Mouse (Mus musculus) adrenal gland, postnatal 14 days (tissue): Measurements from ENCODE around the gene Gna12. TPM values are rescaled to one million over a fixed set of nuclear protein-coding genes. Genes with fewer than 3 reads are reported as not detected.

Source experiments
- DNase-seq: peaks from one replicate; pipeline ENCODE4 v3.0.0; 2021; ENCODE audit warnings: mixed read lengths
- long read RNA-seq, 2 experiments: library from polyadenylated mRNA; stranded (forward); transcript quantifications; one replicate each; pipeline ENCODE4 v2.0.0; 2021
- total RNA-seq: library from RNA; stranded (reverse); gene quantifications from 2 replicates; pipeline ENCODE4 v1.2.3, GENCODE M21; 2021

Gna12 gene
- total RNA-seq = 114 and 117 TPM in 2 replicates
- long read RNA-seq, experiment 1, transcript Gna12-201 (4 exons, 3,416 nt) = major isoform, 195 of 237 reads
- long read RNA-seq, experiment 1, partial matches to known transcripts = 37 of 237 reads
- long read RNA-seq, experiment 1, other reads (novel, unspliced or antisense) = 4 of 237 reads
- long read RNA-seq, experiment 2, transcript Gna12-201 (4 exons, 3,416 nt) = major isoform, 154 of 197 reads
- long read RNA-seq, experiment 2, partial matches to known transcripts = 5 of 197 reads
- long read RNA-seq, experiment 2, other reads (novel, unspliced or antisense) = 38 of 197 reads

DNA sequence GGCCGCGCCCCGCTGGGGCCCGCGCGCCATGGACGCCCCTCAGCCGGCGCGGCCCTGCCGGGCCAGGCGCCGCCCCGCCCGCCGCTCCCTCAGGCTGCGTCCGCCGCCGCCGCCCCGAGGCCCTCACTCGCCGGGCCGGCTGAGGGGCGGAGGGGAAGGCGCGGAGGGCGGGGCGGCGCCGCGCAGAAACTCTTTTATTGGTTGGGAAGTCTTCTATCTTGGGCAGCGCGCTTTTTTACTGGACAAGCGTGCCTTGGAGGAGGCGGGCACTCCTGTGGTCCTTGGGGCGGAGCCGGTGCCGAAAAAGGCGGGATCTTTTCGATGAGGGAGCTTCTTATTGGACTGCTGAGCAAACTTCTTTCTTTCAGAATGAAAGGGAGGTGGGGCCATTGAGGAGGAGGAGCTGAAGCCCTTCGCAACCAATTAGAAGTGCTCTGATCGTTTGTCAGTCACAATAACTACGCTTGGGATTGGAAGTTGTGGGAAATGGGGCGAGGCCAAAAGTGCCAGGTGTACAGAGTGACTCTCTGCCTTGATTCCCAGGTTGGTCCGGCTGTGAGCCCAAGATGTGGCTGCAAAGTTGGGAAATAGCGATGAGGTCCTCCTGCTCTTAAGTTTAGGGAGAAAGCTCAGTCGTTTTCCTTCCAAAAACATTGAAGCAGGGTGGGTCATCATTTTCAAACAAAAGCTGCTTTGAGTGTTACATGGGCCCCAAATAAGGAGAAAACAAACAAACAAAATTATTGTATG, at the start of gene Gna12:
Gna12 (minus strand) TSS at position 118 of the 750 bp plus-strand sequence.
- DNase-seq = peak; percentile 98

- no peak for DNase-seq
These were observed 48.4 kb upstream of the Gna12 start for GRCm38 (mm10) chr5:140878644-140879043.

DNA sequence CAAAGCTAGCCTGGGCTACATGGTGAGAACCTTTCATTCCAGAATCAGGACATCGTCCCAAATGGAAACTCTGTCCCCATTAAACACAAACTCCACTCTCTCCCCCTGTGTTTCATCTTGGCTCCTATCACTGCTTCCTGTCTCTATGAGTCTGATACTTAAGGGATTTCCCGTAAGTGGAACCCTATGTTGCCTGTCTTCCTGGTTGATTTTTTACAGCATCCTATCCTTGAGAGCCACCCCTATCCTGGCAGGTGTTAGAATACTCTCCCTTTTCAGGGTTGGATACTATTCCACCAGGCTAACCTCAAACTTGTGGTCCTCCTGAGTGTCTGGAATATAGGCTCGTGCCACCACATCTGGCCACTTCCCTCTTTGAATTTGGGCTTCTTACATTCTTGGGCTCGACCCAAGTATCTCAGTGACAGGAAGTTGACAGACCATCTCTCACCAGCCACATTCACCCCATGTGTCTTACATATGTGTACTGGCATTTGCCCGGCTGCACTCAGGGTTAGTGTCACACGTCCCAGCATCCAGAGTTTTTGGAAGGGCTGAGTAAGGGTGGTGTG, 43.6 kb upstream of the Gna12 start:
- no peak for DNase-seq

- DNase-seq = peak; percentile 59
These were observed 42.9 kb upstream of the Gna12 start for GRCm38 (mm10) chr5:140873039-140873551.

GRCm38 (mm10) chr5:140872532-140873038, 42.4 kb upstream of the Gna12 start:
- DNase-seq = no peak

DNA sequence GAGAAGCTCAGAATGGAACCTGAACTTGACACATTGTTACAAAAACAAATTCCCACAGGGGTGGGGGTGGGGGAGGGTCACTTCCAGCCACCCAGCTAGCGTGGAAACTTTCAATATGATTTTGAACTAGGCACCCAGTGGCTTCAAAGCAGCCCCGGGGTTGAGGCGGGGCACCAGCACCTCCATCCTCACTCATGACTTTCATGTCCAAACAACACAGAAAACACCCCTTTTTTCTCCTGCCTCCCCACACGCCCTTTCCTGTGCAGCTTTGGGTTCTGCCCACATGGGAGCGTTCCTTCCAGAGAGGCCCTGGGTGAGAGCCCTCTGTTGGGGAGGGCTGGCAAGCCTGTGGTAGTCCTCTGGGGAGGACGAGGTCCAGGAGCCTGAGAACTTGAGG, 41.0 kb upstream of the Gna12 start:
- DNase-seq = no peak

GRCm38 (mm10) chr5:140869034-140869433, 38.8 kb upstream of the Gna12 start:
- peak; percentile 70 for DNase-seq

DNA sequence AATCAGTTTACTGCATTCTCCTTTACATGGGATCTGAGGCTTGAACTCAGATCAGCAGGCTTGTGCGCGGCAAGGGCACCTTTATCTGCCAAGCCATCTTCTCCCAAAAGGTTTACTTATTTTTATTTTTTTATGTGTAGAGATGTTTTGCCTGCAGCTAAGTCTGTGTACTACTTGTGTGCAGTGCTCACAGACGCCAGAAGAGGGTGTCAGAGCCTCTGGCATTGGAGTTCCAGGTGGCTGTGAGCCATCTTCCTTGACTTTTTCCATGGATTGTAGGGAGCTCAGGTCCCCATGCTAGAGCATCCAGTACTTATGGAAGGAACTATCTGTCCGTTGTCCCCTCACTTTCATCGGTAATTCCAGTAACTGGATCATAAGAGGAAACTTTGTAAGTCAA, 29.5 kb upstream of the Gna12 start:
- no peak for DNase-seq

GRCm38 (mm10) chr5:140858335-140858734, 28.1 kb upstream of the Gna12 start:
- peak; percentile 11 for DNase-seq

- DNase-seq = no peak
These were observed 27.4 kb upstream of the Gna12 start for GRCm38 (mm10) chr5:140857432-140858154.

DNA sequence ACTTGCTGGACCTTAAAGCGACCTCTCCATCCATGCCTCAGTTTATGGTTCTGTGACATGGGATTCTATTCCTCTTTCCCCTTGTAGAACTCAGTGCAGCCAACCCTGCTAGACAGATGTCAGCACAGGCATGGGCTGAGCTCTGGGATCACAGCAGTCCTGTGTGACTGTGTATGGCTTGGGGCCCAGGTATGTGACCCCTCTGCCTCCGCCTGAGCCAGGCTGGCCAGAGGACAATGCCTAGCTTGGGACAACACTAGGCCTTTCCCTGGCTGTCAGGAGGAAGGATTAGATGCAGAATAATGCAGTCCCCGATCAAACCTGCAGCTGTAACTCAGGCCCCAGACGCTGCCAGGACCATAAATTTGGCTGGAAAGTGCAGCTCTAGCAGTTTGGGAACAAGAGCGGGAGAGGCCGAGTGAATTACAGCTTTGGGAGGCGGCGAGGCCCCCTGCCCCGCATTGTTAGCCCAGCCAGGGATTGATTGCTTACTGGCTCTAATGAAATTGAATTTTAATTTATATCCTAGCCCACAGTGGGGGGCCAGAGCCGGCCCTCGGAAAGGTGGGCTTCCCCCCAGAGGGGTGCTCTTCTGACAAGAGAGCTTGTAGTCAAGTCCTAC, 25.8 kb upstream of the Gna12 start:
- DNase-seq = no peak

- DNase-seq = peak; percentile 37
These were observed 24.5 kb upstream of the Gna12 start for GRCm38 (mm10) chr5:140854700-140855099.

- DNase-seq = peak; percentile 23
These were observed 23.5 kb upstream of the Gna12 start for GRCm38 (mm10) chr5:140853723-140854122.

DNA sequence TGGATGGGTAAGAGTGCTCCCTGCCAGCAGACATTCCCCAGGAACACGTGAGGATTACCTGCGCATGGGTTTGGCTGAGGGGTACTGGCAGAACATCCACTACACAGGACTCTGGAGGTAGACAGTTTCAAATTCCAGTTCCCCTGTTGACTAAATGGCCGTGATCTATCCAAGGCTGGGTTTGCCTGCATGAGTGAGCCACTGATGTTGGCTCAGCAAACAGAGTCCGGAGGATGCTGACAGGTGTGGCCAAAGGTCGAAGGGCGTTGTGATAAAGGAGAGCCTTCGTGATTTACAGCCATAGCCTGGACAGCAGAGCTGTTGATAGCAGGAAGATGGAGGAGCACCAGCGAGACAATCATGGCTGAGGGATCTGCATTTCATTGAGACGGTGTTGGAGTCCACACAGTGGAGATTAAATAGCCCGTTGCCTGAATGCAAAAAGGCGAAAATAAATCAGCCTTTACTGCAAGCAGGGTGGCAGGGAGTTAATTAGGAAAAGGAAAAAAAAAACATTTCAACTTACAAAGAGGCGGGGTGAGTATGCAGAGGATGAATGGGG, 22.3 kb upstream of the Gna12 start:
- no peak for DNase-seq

DNA sequence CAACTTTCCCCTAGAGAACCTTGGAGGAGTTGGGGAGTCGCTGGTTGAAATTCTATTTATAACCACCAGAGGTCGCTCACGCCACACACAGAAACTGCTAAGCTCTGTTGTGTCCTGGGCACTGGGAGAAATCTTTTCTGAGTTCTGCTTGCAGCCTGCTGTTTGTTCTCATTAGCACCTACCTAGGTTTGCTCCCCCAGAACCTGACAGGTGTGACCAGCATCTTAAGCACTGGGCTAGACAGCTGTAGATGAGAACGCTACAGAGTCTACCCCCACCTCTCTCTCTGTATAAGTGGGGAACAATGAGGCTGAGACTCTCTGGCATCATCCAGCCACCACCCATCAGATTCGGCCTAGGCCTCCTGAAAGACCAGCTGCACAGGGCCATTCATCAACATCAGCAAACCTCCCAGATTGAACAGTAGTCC, 17.1 kb upstream of the Gna12 start:
- DNase-seq = peak; percentile 58

GRCm38 (mm10) chr5:140841942-140842341, 11.7 kb upstream of the Gna12 start:
- DNase-seq = no peak

- DNase-seq = no peak
These were observed 817 bp upstream of the Gna12 start for GRCm38 (mm10) chr5:140831064-140831431.

GRCm38 (mm10) chr5:140829911-140830294, 328 bp downstream of the Gna12 start:
- DNase-seq = no peak

- peak; percentile 58 for DNase-seq
These were observed 935 bp downstream of the Gna12 start for GRCm38 (mm10) chr5:140829081-140829910.

GRCm38 (mm10) chr5:140828363-140828762, 1.9 kb downstream of the Gna12 start:
- no peak for DNase-seq
